Mouse (Mus musculus): Measurements from ENCODE around the gene Tdrkh. TPM values are rescaled to one million over a fixed set of nuclear protein-coding genes. Genes with fewer than 3 reads are reported as not detected.

Gene Tdrkh
- total RNA-seq, 2 experiments from 2014 or later, result 35.2 to 36.0 TPM

- intact Hi-C loops (cut with DNase I), result no loop called here
- no peak for DNase-seq (ENCODE audit: low spot score in 2 of 2)
These were observed 67.3 kb downstream of the Tdrkh start, which contains the start of gene Riiad1 for GRCm38 (mm10) chr3:94480291-94480884. Riiad1 (minus strand) TSS chr3:94480341.

DNA sequence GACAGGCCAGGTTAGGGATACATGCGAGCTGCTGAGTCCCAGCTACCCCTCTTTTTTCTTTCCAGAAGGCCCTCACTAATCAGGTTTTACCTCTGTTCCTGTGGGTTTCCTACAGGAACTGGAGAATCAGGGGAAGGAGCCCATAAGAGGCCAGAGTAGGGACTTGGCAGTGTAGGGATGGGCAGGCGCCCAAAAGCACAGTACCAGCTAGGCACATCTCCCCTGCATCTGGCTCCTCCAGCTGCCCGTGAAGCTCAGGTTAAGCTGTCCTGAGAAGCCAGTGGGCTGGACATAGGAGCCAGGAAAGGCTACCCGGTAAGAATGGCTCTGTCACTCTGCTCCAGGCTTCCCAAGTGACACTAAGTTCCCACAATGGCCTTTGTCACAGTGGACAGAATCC is 68.4 kb downstream of the Tdrkh start:
- intact Hi-C loops (cut with DNase I), result no loop called here
- DNase-seq (ENCODE audit: low spot score in 2 of 2), result no peak

- intact Hi-C loops (cut with DNase I), result no loop called here
- no peak for DNase-seq (ENCODE audit: low spot score in 2 of 2)
These were observed 69.8 kb downstream of the Tdrkh start for GRCm38 (mm10) chr3:94482764-94483385.

- peak; percentile 96 to 99 for DNase-seq (ENCODE audit: low spot score in 2 of 2)
- intact Hi-C loops (cut with DNase I), result no loop called here
These were observed 70.8 kb downstream of the Tdrkh start for GRCm38 (mm10) chr3:94483790-94484439.

Other genes with a start within 250 kb of the Tdrkh start
- gene Gm10696, start 235.1 kb upstream of the Tdrkh start, total RNA-seq (2021), result not detected
- not detected for gene Gm5286, start 216.6 kb upstream of the Tdrkh start, total RNA-seq (2021)
- not detected for gene Gm4778, start 149.2 kb upstream of the Tdrkh start, total RNA-seq (2021)
- 10 to 100 TPM; 20.1 to 23.3 TPM for gene Them4, start 103.2 kb upstream of the Tdrkh start, total RNA-seq (2021)
- gene Them5, start 71.2 kb upstream of the Tdrkh start, total RNA-seq (2021), result not detected
- under 1 TPM in 1 of 2 experiments, not detected in 1; 0.59 TPM for gene C2cd4d, start 50.8 kb upstream of the Tdrkh start, total RNA-seq (2021)
- gene Rorc, start 40.5 kb upstream of the Tdrkh start, total RNA-seq (2021), result under 1 TPM; 0.25 to 0.51 TPM
- 1 to 10 TPM in 1 of 2 experiments, under 1 TPM in 1; 0.70 to 1.1 TPM for gene Lingo4, start 14.8 kb upstream of the Tdrkh start, total RNA-seq (2021)
- 10 to 100 TPM; 38.3 to 40.0 TPM for gene Mrpl9, start 30.0 kb downstream of the Tdrkh start, total RNA-seq (2021)
- not detected for gene Oaz3, start 30.6 kb downstream of the Tdrkh start, total RNA-seq (2021)
- gene Celf3, start 65.0 kb downstream of the Tdrkh start, total RNA-seq (2021), result 100 to 1,000 TPM; 207 to 232 TPM
- gene Riiad1, start 67.1 kb downstream of the Tdrkh start, total RNA-seq (2021), result 1 to 10 TPM; 6.5 to 7.3 TPM
- gene Snx27, start 169.4 kb downstream of the Tdrkh start, total RNA-seq (2021), result 10 to 100 TPM; 79.6 to 81.8 TPM
- not detected for gene Gm10972, start 229.8 kb downstream of the Tdrkh start, total RNA-seq (2021)
- gene Tuft1, start 245.6 kb downstream of the Tdrkh start, total RNA-seq (2021), result 1 to 10 TPM; 1.4 to 2.0 TPM

Measured in left cerebral cortex, postnatal 14 days (tissue).